Mouse (Mus musculus) ES-E14 (cell line): ENCODE results near the gene Rab17.

Source experiments
- CHD2 ChIP-seq: IDR thresholded peaks from 2 replicates; pipeline ENCODE4 v1.6.1; 2014; ENCODE audit warnings: mild to moderate bottlenecking, low read depth, low read length, inconsistent platforms
- HCFC1 ChIP-seq: IDR thresholded peaks from 2 replicates; pipeline ENCODE4 v1.6.1; 2012; ENCODE audit warnings: low read length, inconsistent platforms, borderline replicate concordance; ENCODE audit not compliant: insufficient read depth
- MAFK ChIP-seq: IDR thresholded peaks from 2 replicates; pipeline ENCODE4 v1.6.1; 2014; ENCODE audit warnings: mild to moderate bottlenecking, low read depth, low read length, inconsistent platforms; ENCODE audit not compliant: insufficient read depth
- ZNF384 ChIP-seq: IDR thresholded peaks from 2 replicates; pipeline ENCODE4 v1.6.1; 2012; ENCODE audit warnings: low read depth, low read length, inconsistent platforms

DNA sequence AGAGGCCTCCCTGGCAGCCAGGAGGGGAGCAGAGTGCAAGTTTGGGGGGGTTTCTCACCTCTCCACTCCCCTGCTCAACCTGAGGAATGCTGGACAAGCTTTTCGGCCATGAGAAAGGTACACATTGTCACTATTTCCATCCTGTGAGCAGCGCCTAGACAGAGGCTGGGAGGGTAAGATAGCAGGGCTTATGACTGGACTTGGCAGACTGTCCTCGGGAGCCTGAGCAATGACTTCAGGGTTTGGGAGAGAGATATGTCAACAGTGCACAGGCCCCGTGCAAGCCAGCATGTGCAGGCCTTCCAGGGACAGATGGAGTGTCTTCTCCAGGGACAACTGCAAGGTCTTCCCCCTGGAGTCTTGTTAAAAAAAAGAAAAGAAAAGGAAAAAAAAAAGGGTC lies 29.5 kb downstream of the Rab17 start:
- TF ChIP-seq MAFK (no peak), HCFC1 (no peak), CHD2 (no peak), ZNF384 (no peak)
